Mouse (Mus musculus) MEL (cell line): ENCODE measurements at regions not wholly inside any gene's neighbourhood (a gene's known extent, or its start where the extent isn't known, plus 50 kb on each side); places are given as distances from the start of the nearest gene placed in this dataset.

Experiments
- DNase-seq: peaks from one replicate; pipeline ENCODE4 v3.0.0; 2011; ENCODE audit warnings: low read depth, low spot score
- H3K27ac ChIP-seq: 2 replicates; pipeline ENCODE4 v1.5.1; 2012; ENCODE audit warnings: low read depth, mild to moderate bottlenecking, control low read depth, low read length, moderate library complexity; ENCODE audit not compliant: control insufficient read depth
- H3K27me3 ChIP-seq, 2 experiments: fragments of 150-350 bp in 1 of 2; sonication (generic) in 1 of 2; 2 replicates each; pipeline ENCODE4 v1.6.1; 2012; ENCODE audit warnings: low read length in 2 of 2, mild to moderate bottlenecking in 2 of 2, improper control_type of control experiment in 1 of 2, moderate library complexity in 1 of 2; ENCODE audit not compliant: insufficient read depth in 2 of 2, control insufficient read depth in 1 of 2
- H3K36me3 ChIP-seq, 2 experiments: 2 replicates each; pipeline ENCODE4 v1.6.1; 2012 to 2014; ENCODE audit warnings: low read length in 2 of 2, improper control_type of control experiment in 1 of 2, inconsistent platforms in 1 of 2, mild to moderate bottlenecking in 1 of 2; ENCODE audit not compliant: insufficient read depth in 2 of 2, control insufficient read depth in 1 of 2
- H3K4me1 ChIP-seq, 2 experiments: fragments of 150-350 bp in 1 of 2; sonication (generic) in 1 of 2; 2 replicates each; pipeline ENCODE4 v1.6.1; 2012; ENCODE audit warnings: low read length in 2 of 2, improper control_type of control experiment in 1 of 2, mild to moderate bottlenecking in 1 of 2; ENCODE audit not compliant: insufficient read depth in 2 of 2, control insufficient read depth in 1 of 2
- H3K4me3 ChIP-seq, 2 experiments: fragments of 150-350 bp in 1 of 2; sonication (generic) in 1 of 2; 2 replicates each; pipeline ENCODE4 v1.5.1; 2012; ENCODE audit warnings: low read depth in 2 of 2, low read length in 2 of 2, mild to moderate bottlenecking in 2 of 2, moderate library complexity in 2 of 2, control low read depth in 1 of 2, improper control_type of control experiment in 1 of 2; ENCODE audit not compliant: control insufficient read depth in 1 of 2, insufficient read depth in 1 of 2
- H3K79me2 ChIP-seq: 2 replicates; pipeline ENCODE4 v1.6.1; 2012; ENCODE audit warnings: mild to moderate bottlenecking, low read length, moderate library complexity; ENCODE audit not compliant: control insufficient read depth, poor library complexity, insufficient read depth
- H3K9ac ChIP-seq: 2 replicates; pipeline ENCODE4 v1.6.1; 2012; ENCODE audit warnings: low read depth, mild to moderate bottlenecking, control low read depth, low read length, moderate library complexity; ENCODE audit not compliant: control insufficient read depth, poor library complexity, severe bottlenecking
- H3K9me3 ChIP-seq: fragments of 150-350 bp; sonication (generic); replicated peaks from 2 replicates; pipeline ENCODE4 v1.6.1; 2012; ENCODE audit warnings: mild to moderate bottlenecking, low read length, improper control_type of control experiment, moderate library complexity; ENCODE audit not compliant: insufficient read depth
- CHD1 ChIP-seq: IDR thresholded peaks from 2 replicates; pipeline ENCODE4 v1.6.1; 2012; ENCODE audit warnings: low read depth, mild to moderate bottlenecking, inconsistent platforms, low read length, improper control_type of control experiment
- CHD2 ChIP-seq: IDR thresholded peaks from 2 replicates; pipeline ENCODE4 v1.6.1; 2011; ENCODE audit warnings: low read length, improper control_type of control experiment
- CTCF ChIP-seq, 3 experiments: IDR thresholded peaks in 2 of 3; conservative IDR thresholded peaks in 1 of 3; 2 replicates each; pipeline ENCODE4 v1.5.1; 2011 to 2012; ENCODE audit warnings: low read length in 3 of 3, low read depth in 2 of 3, mild to moderate bottlenecking in 2 of 3, improper control_type of control experiment in 1 of 3, inconsistent platforms in 1 of 3, mixed read lengths in 1 of 3, moderate library complexity in 1 of 3; ENCODE audit not compliant: control insufficient read depth in 1 of 3, insufficient read depth in 1 of 3, poor library complexity in 1 of 3, severe bottlenecking in 1 of 3
- E2F4 ChIP-seq: IDR thresholded peaks from 2 replicates; pipeline ENCODE4 v1.6.1; 2011; ENCODE audit warnings: low read depth, low read length, improper control_type of control experiment, borderline replicate concordance
- GABPA ChIP-seq: IDR thresholded peaks from 2 replicates; pipeline ENCODE4 v1.6.1; 2012; ENCODE audit warnings: low read depth, mild to moderate bottlenecking, inconsistent platforms, low read length, improper control_type of control experiment, moderate library complexity
- HCFC1 ChIP-seq: IDR thresholded peaks from 2 replicates; pipeline ENCODE4 v1.6.1; 2012; ENCODE audit warnings: low read depth, mild to moderate bottlenecking, inconsistent platforms, low read length, improper control_type of control experiment, moderate library complexity
- MAFK ChIP-seq: IDR thresholded peaks from 2 replicates; pipeline ENCODE4 v1.6.1; 2011; ENCODE audit warnings: low read depth, mild to moderate bottlenecking, low read length, improper control_type of control experiment, borderline replicate concordance
- MAX ChIP-seq: IDR thresholded peaks from 2 replicates; pipeline ENCODE4 v1.6.1; 2011; ENCODE audit warnings: low read length, improper control_type of control experiment
- MEF2A ChIP-seq: IDR thresholded peaks from 2 replicates; pipeline ENCODE4 v1.6.1; 2014; ENCODE audit warnings: low read depth, mild to moderate bottlenecking, inconsistent platforms, low read length, improper control_type of control experiment; ENCODE audit not compliant: poor library complexity, insufficient replicate concordance, severe bottlenecking; ENCODE audit errors: extremely low read depth
- MXI1 ChIP-seq: IDR thresholded peaks from 2 replicates; pipeline ENCODE4 v1.6.1; 2011; ENCODE audit warnings: mild to moderate bottlenecking, low read depth, low read length, improper control_type of control experiment
- MYB ChIP-seq: IDR thresholded peaks from 2 replicates; pipeline ENCODE4 v1.6.1; 2011; ENCODE audit warnings: mild to moderate bottlenecking, low read depth, low read length, improper control_type of control experiment
- NRF1 ChIP-seq: IDR thresholded peaks from 2 replicates; pipeline ENCODE4 v1.6.1; 2014; ENCODE audit warnings: low read depth, mild to moderate bottlenecking, inconsistent platforms, low read length, improper control_type of control experiment, moderate library complexity; ENCODE audit not compliant: poor library complexity, insufficient read depth, severe bottlenecking
- POLR2AphosphoS2 ChIP-seq: IDR thresholded peaks from 2 replicates; pipeline ENCODE4 v1.6.1; 2011; ENCODE audit warnings: low read length, improper control_type of control experiment
- RCOR1 ChIP-seq: IDR thresholded peaks from 2 replicates; pipeline ENCODE4 v1.6.1; 2012; ENCODE audit warnings: low read depth, mild to moderate bottlenecking, inconsistent platforms, low read length, improper control_type of control experiment
- SIN3A ChIP-seq: IDR thresholded peaks from 2 replicates; pipeline ENCODE4 v1.6.1; 2012; ENCODE audit warnings: low read length, improper control_type of control experiment, inconsistent platforms
- TAL1 ChIP-seq: IDR thresholded peaks from 2 replicates; pipeline ENCODE4 v1.6.1; 2012; ENCODE audit warnings: mild to moderate bottlenecking, inconsistent platforms, low read length, moderate library complexity, mixed read lengths
- TBP ChIP-seq: IDR thresholded peaks from 2 replicates; pipeline ENCODE4 v1.8.0; 2011; ENCODE audit warnings: low read depth, low read length, improper control_type of control experiment
- TCF12 ChIP-seq: IDR thresholded peaks from 2 replicates; pipeline ENCODE4 v1.6.1; 2014; ENCODE audit warnings: low read depth, mild to moderate bottlenecking, inconsistent platforms, low read length, improper control_type of control experiment, moderate library complexity
- USF1 ChIP-seq: IDR thresholded peaks from 2 replicates; pipeline ENCODE4 v1.6.1; 2014; ENCODE audit warnings: low read depth, mild to moderate bottlenecking, inconsistent platforms, low read length, improper control_type of control experiment, moderate library complexity
- ZC3H11A ChIP-seq: IDR thresholded peaks from 2 replicates; pipeline ENCODE4 v1.6.1; 2012; ENCODE audit warnings: low read depth, mild to moderate bottlenecking, inconsistent platforms, low read length, improper control_type of control experiment

DNA sequence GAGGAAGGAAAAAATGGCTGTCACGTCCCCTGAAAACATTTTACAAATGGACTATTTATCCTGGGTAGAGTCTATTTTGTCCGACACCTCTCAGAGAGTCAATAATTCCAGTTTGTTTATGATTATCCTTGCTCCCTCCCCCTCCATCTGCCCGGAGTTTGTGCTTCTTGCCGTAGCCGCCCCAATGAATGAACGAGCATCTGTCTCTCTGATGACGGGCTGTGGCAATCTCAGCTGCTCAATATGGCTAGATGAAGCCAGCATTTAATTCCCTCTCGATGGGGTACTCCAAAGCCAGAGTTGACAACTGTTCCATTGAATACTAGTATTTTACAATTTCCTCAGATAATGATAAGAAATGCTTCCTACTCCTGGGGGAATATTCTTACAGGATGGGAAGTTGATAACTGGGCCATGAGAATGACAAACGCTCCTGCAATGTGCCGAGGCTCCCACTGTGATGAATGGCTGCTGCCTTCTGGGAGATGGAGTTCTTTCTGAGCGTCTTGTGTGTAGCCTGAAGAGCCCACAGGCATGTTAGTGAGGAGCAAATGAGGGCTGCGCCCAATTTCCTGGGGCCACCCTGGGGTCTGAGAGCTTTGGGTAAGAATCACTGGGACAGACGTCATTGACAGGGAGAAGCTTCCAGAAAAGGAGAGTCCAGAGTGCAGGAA, 128.6 kb upstream of the Fstl4 start:
- Histone ChIP-seq H3K4me3 (no peak overlapping the region), H3K36me3 (no peaks in the 10 kb centered on the region), H3K79me2 (no peaks in the 10 kb centered on the region), H3K9me3 (no peaks in the 10 kb centered on the region; the same call in 1 of the 2 replicates), H3K4me1 (no peaks in the 10 kb centered on the region), H3K27ac (no peak overlapping the region), H3K9ac (no peak overlapping the region), H3K27me3 (no peaks in the 10 kb centered on the region)
- no peak for DNase-seq
- TF ChIP-seq MXI1, result no peak
- TF ChIP-seq MAFK, result no peak
- TF ChIP-seq E2F4, result no peak

DNA sequence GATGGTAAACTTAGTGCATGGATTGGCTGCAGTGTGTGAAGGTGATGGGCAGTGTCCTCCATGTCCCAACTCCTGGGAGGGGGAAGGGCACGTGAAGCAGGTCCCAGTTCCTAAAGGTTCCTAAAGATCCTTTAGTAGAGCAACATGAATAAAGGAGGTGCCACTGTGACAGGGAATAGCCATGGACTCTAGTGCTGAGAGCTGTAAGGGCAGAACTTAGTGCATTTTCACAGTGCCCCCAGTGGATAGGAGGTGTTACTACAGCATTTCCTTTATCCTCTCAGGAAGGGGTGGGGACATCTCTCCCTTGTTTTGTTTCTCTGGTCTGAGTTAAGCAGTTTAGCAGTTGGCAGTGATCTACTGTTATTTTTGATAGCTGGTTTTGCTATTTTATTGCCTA, 125.5 kb upstream of the Fstl4 start:
- no peak overlapping the region for H3K4me3 ChIP-seq
- no peaks in the 10 kb centered on the region for H3K79me2 ChIP-seq
- TF ChIP-seq E2F4 (no peak), CTCF (IDR thresholded peaks at IDR 0.05 in 2 of 3, conservative IDR thresholded peaks at IDR 0.05 in 1 of 3; ENCODE audit: control insufficient read depth in 1 of 3, insufficient read depth in 1 of 3, low read depth in 2 of 3, low read length in 3 of 3, poor library complexity in 1 of 3, severe bottlenecking in 1 of 3) (peak in 2 of 3 experiments; percentile 17 to 34; a peak in 4 of 6 replicates)
- TF ChIP-seq, all 39 proteins: peak for 1
- no peak overlapping the region for H3K27ac ChIP-seq
- no peaks in the 10 kb centered on the region for H3K36me3 ChIP-seq
- H3K9ac ChIP-seq, result no peak overlapping the region
- H3K4me1 ChIP-seq, result no peaks in the 10 kb centered on the region
- no peaks in the 10 kb centered on the region for H3K27me3 ChIP-seq
- no peaks in the 10 kb centered on the region; the same call in 1 of the 2 replicates for H3K9me3 ChIP-seq
- peak; percentile 6 for DNase-seq

DNA sequence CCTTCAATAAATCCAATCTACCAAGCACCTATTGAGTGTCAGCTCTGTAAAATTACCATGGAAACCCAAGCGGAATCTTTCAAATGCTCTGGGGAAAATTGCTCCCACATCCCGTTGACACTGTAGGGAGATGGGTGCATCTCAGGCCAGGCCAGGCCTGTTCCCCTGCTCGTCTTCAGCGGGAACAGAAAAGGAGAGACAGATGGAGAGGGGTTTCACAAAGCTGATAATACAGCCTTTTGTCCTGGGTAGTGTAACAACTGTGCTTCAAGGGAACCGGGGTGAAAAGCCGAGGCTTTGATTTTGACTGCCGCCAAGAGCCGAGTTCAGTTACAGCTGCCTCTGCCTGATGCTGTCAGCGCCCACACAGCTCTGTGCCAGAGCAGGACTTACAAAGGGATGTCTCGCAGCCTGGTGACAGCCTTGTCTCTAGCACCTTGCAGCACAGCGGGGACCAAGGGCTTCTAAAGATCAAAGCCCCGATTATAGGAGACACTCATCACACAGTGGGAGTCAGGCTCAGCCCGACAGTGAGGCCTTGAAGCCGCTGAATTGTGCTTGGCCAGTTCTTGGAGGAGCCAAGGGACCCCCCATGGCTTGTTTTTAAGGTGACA, 122.6 kb upstream of the Fstl4 start:
- Histone ChIP-seq H3K4me3 (no peak overlapping the region), H3K79me2 (no peaks in the 10 kb centered on the region), H3K4me1 (no peaks in the 10 kb centered on the region), H3K27me3 (no peaks in the 10 kb centered on the region), H3K9me3 (no peaks in the 10 kb centered on the region; the same call in 1 of the 2 replicates), H3K36me3 (no peaks in the 10 kb centered on the region), H3K27ac (no peak overlapping the region), H3K9ac (no peak overlapping the region)
- TF ChIP-seq CTCF (IDR thresholded peaks at IDR 0.05 in 2 of 3, conservative IDR thresholded peaks at IDR 0.05 in 1 of 3; ENCODE audit: control insufficient read depth in 1 of 3, insufficient read depth in 1 of 3, low read depth in 2 of 3, low read length in 3 of 3, poor library complexity in 1 of 3, severe bottlenecking in 1 of 3) (no peak), NRF1 (no peak), MAX (no peak), MAFK (no peak), E2F4 (no peak), MEF2A (no peak), POLR2AphosphoS2 (no peak), GABPA (no peak), USF1 (no peak), RCOR1 (no peak), TCF12 (no peak), HCFC1 (no peak), ZC3H11A (no peak), MYB (no peak), TAL1 (no peak), SIN3A (no peak), CHD1 (no peak), MXI1 (no peak), CHD2 (no peak), TBP (no peak)
- no peak for DNase-seq
